Mouse (Mus musculus) hindbrain, embryonic 11.5 days (tissue): Measurements from ENCODE around the gene Nsf. TPM values are rescaled to one million over a fixed set of nuclear protein-coding genes. Genes with fewer than 3 reads are reported as not detected.

Experiments used
- ATAC-seq: fragments of 200-750 bp; cut with Nextera tagmentation; 2 replicates; pipeline ENCODE4 v1.8.0; 2017; ENCODE audit warnings: mild to moderate bottlenecking, moderate TSS enrichment, moderate library complexity; ENCODE audit not compliant: low FRiP score
- DNase-seq: peaks from one replicate; pipeline ENCODE4 v3.0.0-alpha.2; 2015; ENCODE audit warnings: low spot score
- H3K27ac ChIP-seq: fragments of 300-500 bp; sonication (generic); 2 replicates; pipeline ENCODE4 v1.5.1; 2014; ENCODE audit warnings: mild to moderate bottlenecking, low read depth, low read length
- H3K27me3 ChIP-seq: fragments of 300-500 bp; sonication (generic); 2 replicates; pipeline ENCODE4 v1.6.1; 2014; ENCODE audit warnings: mild to moderate bottlenecking, low read length, moderate library complexity, mixed read lengths; ENCODE audit not compliant: control insufficient read depth, insufficient read depth
- H3K36me3 ChIP-seq: fragments of 300-500 bp; sonication (generic); 2 replicates; pipeline ENCODE4 v1.6.1; 2014; ENCODE audit warnings: mild to moderate bottlenecking, low read length, moderate library complexity, mixed read lengths; ENCODE audit not compliant: control insufficient read depth, insufficient read depth
- H3K4me1 ChIP-seq: fragments of 300-500 bp; sonication (generic); replicated peaks from 2 replicates; pipeline ENCODE4 v1.6.1; 2014; ENCODE audit warnings: low read length, mixed read lengths; ENCODE audit not compliant: control insufficient read depth, insufficient read depth
- H3K4me2 ChIP-seq: fragments of 300-500 bp; sonication (generic); replicated peaks from 2 replicates; pipeline ENCODE4 v1.6.1; 2014; ENCODE audit warnings: mild to moderate bottlenecking, low read depth, low read length
- H3K4me3 ChIP-seq: fragments of 300-500 bp; sonication (generic); 2 replicates; pipeline ENCODE4 v1.5.1; 2014; ENCODE audit warnings: low read depth, low read length
- H3K9ac ChIP-seq: fragments of 300-500 bp; sonication (generic); 2 replicates; pipeline ENCODE4 v1.6.1; 2014; ENCODE audit warnings: low read depth, low read length
- H3K9me3 ChIP-seq: fragments of 300-500 bp; sonication (generic); 2 replicates; pipeline ENCODE4 v1.6.1; 2016; ENCODE audit warnings: low read length; ENCODE audit not compliant: control insufficient read depth
- WGBS: fragments of 180-500 bp; shearing (Covaris S2); extraction: QIAGEN DNeasy Blood & Tissue Kit; methylation state at CpG from one replicate; pipeline ENCODE4 v1.1.7; 2014; 5-methylcytosine and 5-hydroxymethylcytosine counted together
- polyA plus RNA-seq: library from polyadenylated mRNA; unstranded; fragments of >200 nt; fragmentation: Nextera tagmentation; extraction: Ambion mirVana; gene quantifications from 2 replicates; pipeline ENCODE4 v1.2.1, GENCODE M21; 2014

The Nsf gene
- polyA plus RNA-seq, 1 experiment from 2014 or later = 59.7 TPM

DNA sequence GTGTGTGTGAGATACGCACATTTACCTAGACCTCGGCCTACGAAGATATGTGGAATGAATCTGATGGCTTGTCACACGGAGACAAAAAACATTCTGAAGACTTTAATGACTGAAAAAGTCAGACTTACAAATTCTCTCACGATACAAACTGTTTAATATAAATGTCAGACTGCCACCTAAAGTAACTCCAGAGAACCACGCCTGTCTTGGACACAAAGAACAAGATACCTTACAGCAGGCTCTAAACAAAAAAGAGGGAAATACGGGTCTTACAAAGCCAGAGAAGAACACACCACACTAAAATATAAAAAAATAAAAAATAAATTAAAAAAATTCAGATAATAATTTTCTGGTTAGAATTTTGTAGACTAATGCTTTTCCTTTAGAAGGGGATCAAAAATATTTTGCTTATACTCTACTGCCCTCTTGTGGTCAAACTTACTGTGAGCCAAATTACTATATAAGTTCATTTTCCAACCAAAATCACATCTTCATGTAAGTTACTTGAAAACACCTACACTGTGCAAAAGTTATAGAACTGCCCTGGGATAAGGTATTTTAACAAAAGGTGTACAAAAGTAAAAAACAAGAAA, 42.8 kb downstream of the Nsf start:
- WGBS = 63% methylated on average over 7 of the region's 7 CpGs
- Histone ChIP-seq H3K27ac (no peak overlapping the region), H3K9ac (no peak overlapping the region)

DNA sequence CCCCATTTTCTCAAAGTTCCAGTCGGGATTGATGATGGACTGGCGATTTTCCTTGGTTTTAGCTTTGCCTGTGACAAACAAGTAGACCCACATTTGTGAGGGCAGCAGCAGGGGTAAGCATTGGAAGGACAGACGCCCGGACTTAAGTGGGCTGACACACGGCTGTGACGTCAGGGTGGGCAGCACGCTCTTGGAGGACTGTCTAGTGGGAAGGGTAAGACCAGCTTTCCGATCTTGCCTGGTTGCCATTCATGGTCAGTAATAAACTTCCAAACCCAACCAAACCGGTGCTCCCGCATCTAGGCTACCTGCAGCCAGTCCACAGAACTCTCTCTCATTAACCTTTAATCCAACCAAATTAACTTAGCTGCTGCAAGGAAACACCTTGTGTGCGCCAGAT, 43.3 kb downstream of the Nsf start:
- Histone ChIP-seq H3K27me3 (no peaks in the 10 kb centered on the region), H3K4me2 (no peak overlapping the region), H3K9ac (no peak overlapping the region), H3K4me3 (no peak overlapping the region), H3K27ac (no peak overlapping the region), H3K36me3 (no peaks in the 10 kb centered on the region), H3K9me3 (no peaks in the 10 kb centered on the region), H3K4me1 (no peaks in the 10 kb centered on the region)
- 92% methylated on average over 11 of the region's 11 CpGs for WGBS
- no peak for ATAC-seq
- DNase-seq = no peak

More for the DNA sequence above, 42.8 kb downstream of the Nsf start:
- H3K27me3 ChIP-seq = no peaks in the 10 kb centered on the region
- H3K4me1 ChIP-seq = no peaks in the 10 kb centered on the region
- ATAC-seq (no peak), DNase-seq (peak; percentile 72)
- H3K9me3 ChIP-seq = no peaks in the 10 kb centered on the region
- H3K36me3 ChIP-seq = no peaks in the 10 kb centered on the region
- H3K4me3 ChIP-seq = no peak overlapping the region
- H3K4me2 ChIP-seq = no peak overlapping the region

DNA sequence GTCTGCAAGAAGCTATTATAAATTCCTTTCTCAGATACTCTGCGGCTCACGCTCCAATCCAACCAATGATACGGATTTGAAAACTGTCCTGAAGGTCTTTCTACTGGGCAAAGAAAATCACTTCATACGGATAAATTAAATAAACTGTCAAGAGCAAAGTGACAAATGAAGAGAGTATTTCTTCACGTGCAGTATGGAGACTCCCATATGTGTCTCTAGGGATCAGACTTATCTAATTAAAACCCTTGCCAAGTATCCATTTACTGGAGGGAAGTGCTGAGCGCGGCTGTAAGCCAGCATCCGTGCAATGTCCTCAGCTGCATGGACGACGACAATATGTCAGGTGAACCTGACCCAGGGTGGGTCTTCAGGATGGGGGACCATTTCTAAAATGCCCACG, 44.0 kb downstream of the Nsf start:
- no peaks in the 10 kb centered on the region for H3K4me1 ChIP-seq
- H3K4me3 ChIP-seq = no peak overlapping the region
- ATAC-seq = no peak
- H3K27ac ChIP-seq = no peak overlapping the region
- no peaks in the 10 kb centered on the region for H3K27me3 ChIP-seq
- no peak overlapping the region for H3K4me2 ChIP-seq
- no peak overlapping the region for H3K9ac ChIP-seq
- no peaks in the 10 kb centered on the region for H3K36me3 ChIP-seq
- WGBS = 85% methylated on average over 11 of the region's 11 CpGs
- H3K9me3 ChIP-seq = no peaks in the 10 kb centered on the region
- no peak for DNase-seq

DNA sequence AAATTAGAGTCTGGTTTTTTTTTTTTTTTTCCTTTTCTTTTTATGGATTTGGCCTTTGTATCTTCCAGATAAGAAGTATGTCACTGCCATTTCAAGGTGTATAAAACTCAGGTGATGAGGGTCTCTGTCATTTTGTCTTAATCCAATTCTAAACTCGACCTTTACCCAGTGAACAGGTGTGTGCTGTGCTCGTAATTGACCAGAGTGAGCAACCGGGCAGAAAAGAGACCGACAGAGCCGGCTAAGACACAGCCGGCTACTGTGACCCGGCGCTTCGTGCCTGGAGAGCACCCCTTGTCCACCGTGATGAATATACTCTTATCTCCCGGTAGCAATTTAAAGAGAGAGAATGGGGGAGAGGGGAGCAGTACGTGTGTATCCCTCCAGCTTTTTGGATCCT, 44.5 kb downstream of the Nsf start:
- no peaks in the 10 kb centered on the region for H3K36me3 ChIP-seq
- no peaks in the 10 kb centered on the region for H3K27me3 ChIP-seq
- H3K4me3 ChIP-seq = no peak overlapping the region
- DNase-seq = no peak
- H3K9ac ChIP-seq = no peak overlapping the region
- H3K9me3 ChIP-seq = no peaks in the 10 kb centered on the region
- WGBS = 87% methylated on average over 12 of the region's 12 CpGs
- H3K4me2 ChIP-seq = no peak overlapping the region
- no peak overlapping the region for H3K27ac ChIP-seq
- H3K4me1 ChIP-seq = no peaks in the 10 kb centered on the region
- ATAC-seq = no peak

DNA sequence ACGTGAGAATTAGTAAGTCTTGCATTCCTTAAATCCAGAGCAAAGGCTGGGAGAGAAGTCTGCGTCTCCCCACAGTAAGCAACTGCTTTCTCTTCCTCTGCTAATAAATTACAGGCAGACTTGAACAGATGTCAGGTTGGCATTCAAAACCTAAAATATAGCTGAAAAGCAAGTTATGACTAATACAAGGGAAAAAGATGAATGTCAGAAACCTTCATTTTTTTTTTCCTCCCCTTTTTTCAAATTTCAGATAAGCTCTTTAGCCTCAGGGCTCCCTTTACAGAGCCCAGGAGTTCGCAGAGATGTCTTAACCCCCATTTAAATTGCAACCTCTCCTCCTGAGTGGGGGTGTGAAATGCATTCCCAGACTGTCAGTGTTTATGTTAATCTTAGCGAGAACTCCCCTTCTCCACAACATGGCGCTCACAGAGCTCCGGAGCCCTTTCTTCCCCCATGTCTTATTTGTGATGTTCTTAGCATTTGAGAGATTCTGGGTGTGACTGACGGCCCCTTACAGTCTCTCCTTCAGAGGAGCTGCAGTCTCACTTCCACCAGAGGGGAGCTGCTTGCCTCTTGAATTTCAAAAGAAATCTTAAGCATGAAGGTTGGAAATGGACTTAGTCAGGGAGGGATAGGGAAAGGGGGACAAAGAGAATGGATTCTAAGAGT, 47.7 kb downstream of the Nsf start:
- H3K4me3 ChIP-seq = no peak overlapping the region
- H3K9ac ChIP-seq = no peak overlapping the region
- no peak for ATAC-seq
- 46% methylated on average over 7 of the region's 7 CpGs for WGBS
- no peaks in the 10 kb centered on the region for H3K27me3 ChIP-seq
- DNase-seq = no peak
- no peak overlapping the region for H3K27ac ChIP-seq
- no peak overlapping the region for H3K4me2 ChIP-seq
- no peaks in the 10 kb centered on the region for H3K36me3 ChIP-seq
- no peaks in the 10 kb centered on the region for H3K4me1 ChIP-seq
- H3K9me3 ChIP-seq = no peaks in the 10 kb centered on the region

DNA sequence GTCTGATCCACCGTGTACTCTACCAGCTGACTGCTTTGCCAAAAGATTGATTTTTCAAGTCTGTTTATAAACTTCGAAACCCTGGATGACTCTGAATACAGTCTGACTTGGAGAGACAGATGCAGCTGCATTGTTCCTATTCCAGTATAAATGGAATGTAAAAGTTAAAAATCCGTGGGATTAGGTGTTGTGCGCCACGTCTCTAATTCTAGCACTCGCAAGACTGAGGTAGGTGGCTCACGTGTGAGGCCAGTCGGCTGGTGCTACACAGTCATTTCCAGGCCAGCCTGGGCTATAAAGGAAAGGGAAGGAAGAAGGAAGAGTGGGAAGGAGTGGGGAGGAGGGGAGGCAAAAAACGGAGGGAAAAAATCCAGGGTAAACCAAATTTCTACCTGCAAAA, 48.4 kb downstream of the Nsf start:
- no peak overlapping the region for H3K27ac ChIP-seq
- no peaks in the 10 kb centered on the region for H3K4me1 ChIP-seq
- H3K4me2 ChIP-seq = no peak overlapping the region
- no peak overlapping the region for H3K9ac ChIP-seq
- ATAC-seq (no peak), DNase-seq (no peak)
- no peaks in the 10 kb centered on the region for H3K27me3 ChIP-seq
- H3K36me3 ChIP-seq = no peaks in the 10 kb centered on the region
- WGBS = 86% methylated on average over 9 of the region's 9 CpGs
- H3K9me3 ChIP-seq = no peaks in the 10 kb centered on the region
- no peak overlapping the region for H3K4me3 ChIP-seq

DNA sequence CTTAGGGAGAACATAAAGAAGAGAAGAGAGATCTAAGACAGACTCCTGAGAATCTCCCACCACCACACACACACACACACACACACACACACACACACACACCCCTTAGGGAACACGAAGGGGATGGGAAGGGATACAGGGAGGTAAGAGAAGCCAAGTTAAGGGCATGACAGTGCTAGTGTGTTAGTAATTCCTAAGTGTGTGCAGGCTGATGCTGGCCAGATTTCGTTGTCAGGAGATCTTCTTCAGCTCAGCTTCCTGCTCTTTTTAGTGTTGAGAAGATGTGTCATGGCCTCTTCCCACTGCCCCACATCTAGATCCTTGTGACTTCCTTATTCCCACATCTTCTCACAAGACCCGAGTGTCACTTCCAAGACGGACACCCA, 52.3 kb downstream of the Nsf start:
- 88% methylated on average over 4 of the region's 4 CpGs for WGBS
- Histone ChIP-seq H3K27ac (no peak overlapping the region), H3K27me3 (no peaks in the 10 kb centered on the region), H3K4me3 (no peak overlapping the region), H3K9ac (no peak overlapping the region), H3K4me1 (no peaks in the 10 kb centered on the region), H3K9me3 (no peaks in the 10 kb centered on the region), H3K4me2 (no peak overlapping the region), H3K36me3 (no peaks in the 10 kb centered on the region)
- DNase-seq (no peak), ATAC-seq (no peak)

DNA sequence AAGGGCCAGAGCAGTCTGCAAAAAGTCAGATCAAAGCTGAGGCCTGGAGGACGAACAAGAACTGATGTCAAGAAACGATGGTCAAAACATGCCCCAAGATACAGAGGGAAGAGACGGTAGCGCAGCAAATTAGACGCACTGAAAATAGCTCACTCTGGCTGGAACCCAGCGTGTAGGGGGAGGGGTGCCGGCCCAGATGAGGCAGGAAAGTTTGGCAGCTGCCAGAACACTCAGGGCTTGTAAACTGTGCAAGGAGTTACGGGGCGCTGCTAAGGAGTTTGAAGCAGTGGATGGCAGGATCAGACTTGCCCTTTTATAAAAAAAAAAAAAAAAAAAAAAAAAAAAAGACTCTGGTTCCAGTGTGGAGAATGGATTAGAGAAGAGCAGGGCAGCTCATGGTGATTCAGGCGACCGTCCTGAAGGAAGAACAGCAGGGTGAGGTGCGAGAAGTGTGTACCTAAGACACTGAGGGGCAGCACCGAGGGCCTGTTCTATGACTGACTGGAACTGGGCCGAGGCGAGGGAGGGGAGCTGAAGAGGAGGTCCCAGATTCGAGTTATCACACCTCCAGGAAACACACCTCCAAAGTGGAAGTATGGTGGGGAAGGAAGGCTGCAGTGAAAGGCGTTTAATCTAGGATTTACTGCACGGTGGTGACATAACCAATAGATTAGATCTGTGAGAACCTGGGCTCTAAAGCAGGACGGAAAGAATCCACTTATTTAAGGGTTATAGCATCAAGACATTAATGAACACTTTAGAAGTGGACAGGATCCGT, 52.9 kb downstream of the Nsf start:
- H3K9me3 ChIP-seq = no peaks in the 10 kb centered on the region
- no peak overlapping the region for H3K9ac ChIP-seq
- H3K27me3 ChIP-seq = no peaks in the 10 kb centered on the region
- H3K4me1 ChIP-seq = no peaks in the 10 kb centered on the region
- no peak overlapping the region for H3K4me3 ChIP-seq
- no peak for ATAC-seq
- 76% methylated on average over 20 of the region's 20 CpGs for WGBS
- no peak overlapping the region for H3K4me2 ChIP-seq
- no peak for DNase-seq
- H3K36me3 ChIP-seq = no peaks in the 10 kb centered on the region
- no peak overlapping the region for H3K27ac ChIP-seq
